Mouse (Mus musculus) liver, embryonic 14.5 days (tissue): ENCODE measurements at regions not wholly inside any gene's neighbourhood (a gene's known extent, or its start where the extent isn't known, plus 50 kb on each side); places are given as distances from the start of the nearest gene placed in this dataset.

ENCODE experiments used
- CTCF ChIP-seq: IDR thresholded peaks from 2 replicates; pipeline ENCODE4 v1.5.1; 2016; ENCODE audit warnings: antibody characterized with exemption, low read depth, control low read depth
- EP300 ChIP-seq: IDR thresholded peaks from 2 replicates; pipeline ENCODE4 v1.6.1; 2016; ENCODE audit warnings: antibody characterized with exemption, low read depth

GRCm38 (mm10) chr14:79914966-79915365 lies 68.9 kb upstream of the Olfm4 start:
- no peak for TF ChIP-seq EP300
- no peak for TF ChIP-seq CTCF
